Mouse (Mus musculus) frontal cortex, postnatal 25 days (tissue): ENCODE measurements around the gene Dcxr.
"Not testable (repeated sequence)": the region's sequence is repeated elsewhere in the genome, so short reads cannot be mapped to it uniquely, and the experiment has no call there.

Experiments used
- DNase-seq, 2 experiments: peaks; one replicate each; pipeline ENCODE4 v3.0.0; 2022; ENCODE audit warnings: low spot score in 2 of 2

Dcxr gene

DNA sequence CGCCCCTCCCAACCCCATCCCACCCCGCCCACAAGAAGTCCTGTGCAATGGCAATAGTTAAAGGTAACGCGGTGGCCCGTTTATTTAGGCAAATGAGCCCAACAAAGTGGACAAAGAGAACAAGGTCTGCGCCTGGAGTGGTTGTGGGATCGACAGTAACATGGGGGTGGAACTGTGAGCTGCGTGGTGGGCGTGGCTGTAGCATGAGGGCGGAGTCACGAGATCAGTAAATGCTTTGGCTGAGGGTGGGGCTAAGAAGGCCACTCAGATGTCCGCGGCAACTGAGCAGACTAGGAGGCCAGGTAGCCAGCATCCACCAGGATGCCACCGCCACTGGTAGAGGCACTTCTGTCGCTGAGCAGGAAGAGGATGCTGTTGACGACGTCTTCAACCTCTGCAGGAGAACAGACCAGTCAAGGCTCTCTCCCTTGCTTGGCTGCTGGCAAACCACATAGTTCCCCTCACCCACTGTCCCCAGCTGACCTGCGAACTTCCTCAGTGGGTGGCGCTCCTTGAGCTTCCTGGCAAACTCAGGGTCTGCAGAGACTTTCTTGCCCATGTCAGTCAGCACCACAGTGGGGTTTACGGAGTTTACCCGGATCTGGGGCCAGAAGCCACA is 2.5 kb upstream of the Dcxr start:
- not testable (repeated sequence) for DNase-seq

DNA sequence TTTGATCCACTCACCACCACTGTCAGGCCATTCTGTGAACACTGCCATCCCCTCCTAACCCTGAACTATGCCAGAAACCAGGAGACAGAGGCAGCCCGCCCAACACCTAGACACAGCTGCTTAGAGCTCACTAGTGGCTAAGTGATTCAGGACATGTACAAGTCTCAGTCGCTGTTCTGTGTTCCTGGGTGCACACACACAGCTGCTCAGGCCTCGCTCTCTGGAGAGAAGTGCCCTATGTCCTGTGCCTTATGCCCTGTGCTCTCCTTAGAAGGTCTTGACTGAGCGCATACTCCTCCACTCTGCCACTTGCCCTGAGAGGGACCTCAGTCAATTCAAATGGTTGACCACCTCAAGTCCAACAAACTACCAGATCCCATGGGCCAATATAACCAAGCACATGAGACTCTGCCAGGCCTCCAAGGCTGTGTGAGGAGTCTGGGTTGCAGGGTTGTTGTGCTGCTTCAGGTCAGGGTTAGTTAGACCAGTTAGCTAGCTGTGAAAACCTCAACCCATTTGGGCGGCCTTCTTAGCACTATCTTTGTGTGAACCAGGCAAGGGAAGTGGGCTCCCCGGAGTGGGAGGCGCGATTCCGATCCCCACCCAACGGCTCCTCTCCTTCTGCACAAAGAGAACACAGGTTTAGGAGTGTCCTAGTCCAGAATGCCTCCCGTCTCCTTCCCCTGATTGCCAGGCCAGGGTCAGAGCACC is 1.6 kb upstream of the Dcxr start:
- DNase-seq: no peak

- DNase-seq: no peak
Measured at GRCm38 (mm10) chr11:120727564-120727963, 483 bp upstream of the Dcxr start.

- DNase-seq: no peak
Measured at GRCm38 (mm10) chr11:120726243-120727168, 575 bp downstream of the Dcxr start.

- no peak for DNase-seq
Measured at GRCm38 (mm10) chr11:120723509-120723908, 3.6 kb downstream of the Dcxr start.

DNA sequence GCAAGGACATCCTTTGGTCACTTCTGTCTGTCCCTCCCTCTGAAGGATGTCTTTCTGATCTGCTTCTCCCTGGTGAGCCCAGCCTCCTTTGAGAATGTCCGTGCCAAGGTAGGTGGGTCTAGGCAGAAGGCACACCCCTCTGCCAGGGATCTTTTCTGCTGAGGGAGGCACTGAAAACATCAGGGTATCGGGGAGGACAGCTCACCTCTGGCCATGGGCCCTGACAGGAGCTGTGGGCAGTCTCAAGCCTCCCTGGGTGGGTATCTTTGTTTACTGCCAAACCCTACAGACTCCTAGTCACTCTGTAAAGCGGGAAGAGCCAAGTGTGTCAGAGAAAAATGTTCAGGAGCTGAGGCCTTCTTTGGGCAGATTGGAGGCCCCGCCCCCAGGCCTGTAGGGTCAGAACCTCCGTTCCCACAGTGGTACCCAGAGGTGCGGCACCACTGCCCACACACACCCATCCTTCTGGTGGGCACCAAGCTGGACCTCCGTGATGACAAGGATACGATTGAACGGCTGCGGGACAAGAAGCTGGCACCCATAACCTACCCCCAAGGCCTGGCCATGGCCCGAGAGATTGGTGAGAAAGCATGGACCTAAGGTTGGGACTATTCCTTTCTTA is 4.2 kb downstream of the Dcxr start:
- no peak for DNase-seq

- DNase-seq: no peak
Measured at GRCm38 (mm10) chr11:120722067-120722630, 4.9 kb downstream of the Dcxr start.

- peak in 1 of 2 experiments; percentile 43 for DNase-seq
Measured at GRCm38 (mm10) chr11:120721124-120722066, 5.7 kb downstream of the Dcxr start, which contains the start of gene Rac3. TSS of gene Rac3 (plus strand) at chr11:120721470.

DNA sequence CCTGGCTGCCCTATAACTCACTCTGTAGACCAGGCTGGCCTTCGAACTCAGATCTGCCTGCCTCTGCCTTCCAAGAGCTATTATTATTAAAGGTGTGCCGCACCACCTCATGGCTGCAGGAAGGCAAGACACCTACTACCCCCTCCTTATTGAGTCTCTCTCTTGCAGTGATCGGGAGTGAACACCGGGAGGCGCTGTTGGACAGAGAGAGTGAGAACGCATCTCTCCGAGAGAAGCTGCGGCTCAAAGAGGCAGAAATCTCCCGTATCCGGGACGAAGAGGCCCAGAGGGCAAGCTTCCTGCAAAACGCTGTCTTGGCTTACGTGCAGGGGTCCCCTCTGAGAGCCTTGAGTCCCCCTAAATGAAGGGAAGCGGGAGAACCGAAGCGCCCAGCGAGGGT is 6.6 kb downstream of the Dcxr start:
- peak; percentile 81 for DNase-seq

- DNase-seq: no peak
Measured at GRCm38 (mm10) chr11:120719841-120720376, 7.2 kb downstream of the Dcxr start.

DNA sequence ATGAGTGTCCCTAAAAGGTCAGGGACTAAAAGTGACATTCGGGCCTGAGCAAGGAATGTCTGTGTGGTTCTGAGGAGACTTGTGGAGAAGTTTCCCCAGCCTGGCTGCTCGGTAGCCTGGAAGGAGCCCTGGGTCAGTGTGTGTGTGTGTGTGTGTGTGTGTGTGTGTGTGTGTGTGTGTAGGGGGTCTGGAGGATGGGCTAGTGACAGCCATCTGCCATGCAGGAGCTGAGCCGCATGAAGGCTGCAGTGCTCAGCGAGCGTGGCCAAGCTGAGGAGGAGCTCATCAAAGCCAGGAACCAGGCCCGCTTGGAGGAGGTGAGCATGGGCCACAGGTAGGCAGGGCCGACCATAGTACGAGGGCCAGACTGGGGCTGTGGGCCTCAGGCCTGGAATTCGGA is 7.8 kb downstream of the Dcxr start:
- DNase-seq: no peak

- DNase-seq: no peak
Measured at GRCm38 (mm10) chr11:120715131-120715530, 11.9 kb downstream of the Dcxr start.

GRCm38 (mm10) chr11:120714546-120714945 is 12.5 kb downstream of the Dcxr start:
- DNase-seq: no peak

- DNase-seq: peak; percentile 87 to 97
Measured at GRCm38 (mm10) chr11:120713580-120714518, 13.2 kb downstream of the Dcxr start, which contains the start of the genes Cenpx and Lrrc45. TSS of gene Cenpx (minus strand) at chr11:120713738. TSS of gene Lrrc45 (plus strand) at chr11:120713925.

DNA sequence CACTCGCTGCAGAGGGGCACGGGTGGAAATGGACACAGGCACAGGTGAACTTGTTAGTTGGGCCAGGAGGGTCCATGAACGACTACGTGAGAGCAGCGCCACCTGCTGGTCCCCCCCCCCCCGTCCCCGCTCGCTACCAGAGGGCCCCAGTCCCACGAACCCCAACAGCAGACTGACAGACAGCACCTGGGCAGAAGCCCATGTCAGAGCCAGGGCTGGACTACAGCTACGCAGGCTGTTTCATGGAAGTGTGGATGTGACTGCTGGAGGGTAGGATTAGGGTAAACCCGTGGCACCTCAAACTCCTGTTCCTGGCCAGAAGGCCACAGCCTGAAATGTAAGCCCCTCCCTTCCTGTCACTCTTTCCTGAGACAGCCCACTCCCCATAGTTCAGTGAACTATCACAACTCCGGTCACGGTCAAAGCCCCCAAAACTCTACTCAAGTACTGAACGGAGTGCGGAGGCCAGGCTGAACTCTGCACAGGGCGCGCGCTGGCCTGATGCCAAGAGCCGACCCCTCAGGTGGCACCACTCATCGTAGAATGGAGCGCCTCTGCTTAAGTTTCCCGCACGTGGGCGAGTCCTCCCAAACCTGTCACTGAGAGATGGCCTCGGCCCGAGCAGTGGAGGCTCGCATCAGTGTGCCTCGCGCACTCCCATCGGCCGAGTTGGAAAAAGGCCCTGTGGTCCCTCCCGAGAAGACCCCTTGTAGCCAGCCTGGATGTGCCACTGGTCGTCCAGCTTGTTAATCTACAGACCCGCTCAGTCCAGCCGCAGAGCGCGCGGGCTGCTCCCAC is 14.1 kb downstream of the Dcxr start:
- DNase-seq: peak in 1 of 2 experiments; percentile 50

GRCm38 (mm10) chr11:120711980-120712604 is 15.0 kb downstream of the Dcxr start:
- no peak for DNase-seq

DNA sequence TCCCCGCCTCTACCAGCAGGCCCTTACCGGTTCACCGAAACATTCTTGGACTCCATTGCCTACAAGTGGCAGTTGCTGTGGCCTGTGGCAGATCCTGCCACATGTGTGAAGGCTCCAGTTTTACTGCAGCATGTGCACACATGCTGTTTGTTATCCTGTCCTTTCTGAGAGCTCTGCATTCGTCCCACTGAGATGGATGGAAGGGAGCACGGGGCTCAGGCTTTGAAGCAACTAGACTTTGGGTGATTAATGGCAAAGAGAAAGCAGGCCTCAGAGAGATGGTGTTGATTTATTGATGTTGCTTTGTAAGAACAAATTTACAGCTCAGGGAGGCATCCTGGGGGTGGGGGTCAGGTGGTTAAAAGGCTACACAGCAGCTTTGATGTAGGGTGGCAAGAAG is 16.4 kb downstream of the Dcxr start:
- DNase-seq: no peak

GRCm38 (mm10) chr11:120709551-120709950 is 17.5 kb downstream of the Dcxr start:
- DNase-seq: no peak
